Mouse (Mus musculus) layer of hippocampus, postnatal 14 days (tissue): ENCODE measurements around the gene Atp6v1e2. TPM values are rescaled to one million over a fixed set of nuclear protein-coding genes. Genes with fewer than 3 reads are reported as not detected.

Source experiments
- total RNA-seq, 2 experiments: library from RNA; stranded (reverse); gene quantifications; 2 replicates each; pipeline ENCODE4 v1.2.3; 2021

Gene Atp6v1e2
- total RNA-seq, 2 experiments from 2014 or later = 0.35 TPM; not detected in 1

Other genes with a start within 250 kb of the Atp6v1e2 start
- gene Epas1, start 194.2 kb downstream of the Atp6v1e2 start, total RNA-seq = 100 to 1,000 TPM; 105 to 106 TPM
- not detected for gene Tmem247, start 30.5 kb downstream of the Atp6v1e2 start, total RNA-seq
- 10 to 100 TPM; 32.1 to 33.5 TPM for gene Rhoq, start 15.2 kb upstream of the Atp6v1e2 start, total RNA-seq
- gene Pigf, start 77.5 kb upstream of the Atp6v1e2 start, total RNA-seq = 10 to 100 TPM; 18.2 TPM
- gene Cript, start 77.7 kb upstream of the Atp6v1e2 start, total RNA-seq = 10 to 100 TPM; 52.7 to 53.0 TPM
- gene Socs5, start 159.8 kb upstream of the Atp6v1e2 start, total RNA-seq = 10 to 100 TPM; 66.3 to 67.8 TPM